Mouse (Mus musculus) myocyte (in vitro differentiated cells): ENCODE data around the gene Th. TPM values are rescaled to one million over a fixed set of nuclear protein-coding genes. Genes with fewer than 3 reads are reported as not detected.

Experiments used
- H3K27me3 ChIP-seq: one replicate; pipeline ENCODE4 v1.6.1; 2011; ENCODE audit not compliant: control insufficient read depth, insufficient read depth, insufficient read length
- H3K36me3 ChIP-seq: one replicate; pipeline ENCODE4 v1.6.1; 2011; ENCODE audit not compliant: control insufficient read depth, insufficient read depth
- H3K4me2 ChIP-seq: one replicate; pipeline ENCODE4 v1.6.1; 2011; ENCODE audit warnings: low read depth, control low read depth
- H3K4me3 ChIP-seq: one replicate; pipeline ENCODE4 v1.5.1; 2011; ENCODE audit warnings: mild to moderate bottlenecking, control low read depth, moderate library complexity
- H3K79me2 ChIP-seq: one replicate; pipeline ENCODE4 v1.6.1; 2011; ENCODE audit not compliant: control insufficient read depth, insufficient read depth
- H3ac ChIP-seq: one replicate; pipeline ENCODE4 v1.6.1; 2011; ENCODE audit not compliant: control insufficient read depth, insufficient read length
- CEBPB ChIP-seq: IDR thresholded peaks from 2 replicates; pipeline ENCODE4 v1.6.1; 2011; ENCODE audit warnings: mild to moderate bottlenecking, moderate library complexity; ENCODE audit not compliant: poor library complexity, insufficient read depth, severe bottlenecking
- E2F4 ChIP-seq: IDR thresholded peaks from one replicate; pipeline ENCODE4 v1.6.1; 2011; ENCODE audit warnings: mild to moderate bottlenecking, control low read depth, moderate library complexity; ENCODE audit not compliant: insufficient read depth
- MAX ChIP-seq: IDR thresholded peaks from one replicate; pipeline ENCODE4 v1.6.1; 2011; ENCODE audit warnings: low read depth, mild to moderate bottlenecking, control low read depth
- MYOD1 ChIP-seq, 3 experiments: IDR thresholded peaks; one replicate each; pipeline ENCODE4 v1.6.1; 2011; ENCODE audit warnings: control low read depth in 2 of 3, low read depth in 2 of 3, mild to moderate bottlenecking in 2 of 3, moderate library complexity in 1 of 3; ENCODE audit not compliant: insufficient read length in 2 of 3, control insufficient read depth in 1 of 3
- MYOG ChIP-seq, 3 experiments: IDR thresholded peaks; one replicate each; pipeline ENCODE4 v1.6.1; 2011; ENCODE audit warnings: control low read depth in 2 of 3, low read depth in 2 of 3, mild to moderate bottlenecking in 2 of 3; ENCODE audit not compliant: insufficient read length in 2 of 3, control insufficient read depth in 1 of 3, insufficient read depth in 1 of 3
- POLR2A ChIP-seq: IDR thresholded peaks from one replicate; pipeline ENCODE4 v1.6.1; 2011; ENCODE audit warnings: low read depth, mild to moderate bottlenecking, control low read depth, moderate library complexity; ENCODE audit not compliant: insufficient read length
- POLR2AphosphoS2 ChIP-seq: IDR thresholded peaks from one replicate; pipeline ENCODE4 v1.6.1; 2011; ENCODE audit warnings: low read depth, control low read depth; ENCODE audit not compliant: insufficient read length
- REST ChIP-seq: IDR thresholded peaks from one replicate; pipeline ENCODE4 v1.6.1; 2011; ENCODE audit warnings: mild to moderate bottlenecking, control low read depth, moderate library complexity; ENCODE audit not compliant: insufficient read depth, insufficient read length
- SRF ChIP-seq: IDR thresholded peaks from one replicate; pipeline ENCODE4 v1.6.1; 2011; ENCODE audit warnings: low read depth; ENCODE audit not compliant: control insufficient read depth, insufficient read length
- TCF12 ChIP-seq: IDR thresholded peaks from one replicate; pipeline ENCODE4 v1.6.1; 2011; ENCODE audit warnings: mild to moderate bottlenecking, control low read depth; ENCODE audit not compliant: poor library complexity, insufficient read depth, severe bottlenecking
- TCF3 ChIP-seq: IDR thresholded peaks from one replicate; pipeline ENCODE4 v1.6.1; 2011; ENCODE audit warnings: low read depth, control low read depth; ENCODE audit not compliant: insufficient read length
- USF1 ChIP-seq: IDR thresholded peaks from one replicate; pipeline ENCODE4 v1.6.1; 2011; ENCODE audit warnings: low read depth, mild to moderate bottlenecking, control low read depth, moderate library complexity
- polyA plus RNA-seq: library from polyadenylated mRNA; unstranded; fragments of >200 nt; fragmentation: generic; extraction: Trizol; gene quantifications from one replicate; pipeline ENCODE4 v1.2.1, GENCODE M21; 2012; ENCODE audit warnings: missing spikeins

Th gene
- polyA plus RNA-seq, 1 experiment = not detected

GRCm38 (mm10) chr7:142901774-142902173 is 29.2 kb downstream of the Th start:
- H3ac ChIP-seq = no peak overlapping the region
- H3K27me3 ChIP-seq = peaks cover 52% of the 10 kb centered on the region
- no peak overlapping the region for H3K4me2 ChIP-seq
- H3K36me3 ChIP-seq = no peaks in the 10 kb centered on the region
- TF ChIP-seq POLR2A (no peak), TCF3 (no peak), MAX (no peak), USF1 (no peak), MYOG (IDR thresholded peaks at IDR 0.05; ENCODE audit: control insufficient read depth in 1 of 3, insufficient read depth in 1 of 3, insufficient read length in 2 of 3, low read depth in 2 of 3) (no peak), CEBPB (no peak), POLR2AphosphoS2 (no peak), REST (no peak), E2F4 (no peak), MYOD1 (IDR thresholded peaks at IDR 0.05; ENCODE audit: control insufficient read depth in 1 of 3, insufficient read length in 2 of 3, low read depth in 2 of 3) (no peak), TCF12 (no peak)
- H3K4me3 ChIP-seq = no peak overlapping the region
- H3K79me2 ChIP-seq = no peaks in the 10 kb centered on the region

DNA sequence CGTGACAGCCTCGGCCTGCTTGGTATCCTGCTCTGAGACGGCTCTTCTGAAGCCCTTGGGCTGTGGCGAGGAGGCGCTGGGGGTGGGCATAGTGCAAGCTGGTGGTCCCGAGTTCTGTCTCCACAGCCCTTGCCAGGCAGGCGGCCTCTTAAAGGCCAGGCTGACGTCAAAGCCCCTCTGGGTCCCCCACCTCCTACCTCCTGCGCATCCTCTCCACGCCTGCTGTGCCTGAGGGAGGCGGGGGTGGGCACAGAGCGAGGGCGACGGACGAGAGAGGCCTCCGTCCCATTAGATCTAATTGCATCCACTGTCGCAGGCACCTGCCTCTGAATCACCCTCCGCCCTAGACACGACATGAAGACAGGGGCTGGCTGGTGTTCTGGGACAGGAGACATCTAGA is 31.1 kb downstream of the Th start:
- Histone ChIP-seq H3K4me3 (no peak overlapping the region), H3K36me3 (no peaks in the 10 kb centered on the region), H3K27me3 (peaks cover 68% of the 10 kb centered on the region), H3K79me2 (no peaks in the 10 kb centered on the region), H3K4me2 (no peak overlapping the region), H3ac (no peak overlapping the region)
- no peak for TF ChIP-seq TCF3

DNA sequence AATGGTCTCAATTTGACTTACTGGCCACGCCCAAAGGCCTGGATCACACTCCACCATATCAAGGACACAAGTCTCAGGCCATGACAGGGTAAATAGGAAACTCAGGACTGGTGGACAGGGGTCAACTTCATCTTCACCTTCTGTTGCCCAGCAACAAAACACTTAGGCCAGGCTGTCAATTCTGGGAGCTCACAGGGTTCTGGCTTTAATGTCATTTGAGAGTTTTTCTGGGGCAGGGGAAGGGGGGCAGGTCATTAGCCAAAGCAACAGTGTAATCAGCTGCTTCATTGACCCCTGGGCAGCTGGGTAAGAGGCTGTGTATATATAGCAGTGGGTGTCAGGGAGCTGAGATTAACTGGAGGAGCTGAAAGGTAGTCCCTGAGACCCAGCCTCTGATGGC is 33.5 kb downstream of the Th start:
- H3K4me2 ChIP-seq = no peak overlapping the region
- H3ac ChIP-seq = no peak overlapping the region
- H3K36me3 ChIP-seq = no peaks in the 10 kb centered on the region
- TF ChIP-seq TCF12 = no peak
- no peak for TF ChIP-seq CEBPB
- TF ChIP-seq REST = no peak
- TF ChIP-seq MYOD1 (IDR thresholded peaks at IDR 0.05; ENCODE audit: control insufficient read depth in 1 of 3, insufficient read length in 2 of 3, low read depth in 2 of 3) = no peak
- no peak for TF ChIP-seq USF1
- no peak for TF ChIP-seq POLR2A
- no peak for TF ChIP-seq TCF3
- no peak for TF ChIP-seq MYOG (IDR thresholded peaks at IDR 0.05; ENCODE audit: control insufficient read depth in 1 of 3, insufficient read depth in 1 of 3, insufficient read length in 2 of 3, low read depth in 2 of 3)
- no peak for TF ChIP-seq E2F4
- no peak for TF ChIP-seq POLR2AphosphoS2
- TF ChIP-seq MAX = no peak
- no peak for TF ChIP-seq SRF
- H3K27me3 ChIP-seq = peaks cover 52% of the 10 kb centered on the region
- H3K4me3 ChIP-seq = no peak overlapping the region
- no peaks in the 10 kb centered on the region for H3K79me2 ChIP-seq

DNA sequence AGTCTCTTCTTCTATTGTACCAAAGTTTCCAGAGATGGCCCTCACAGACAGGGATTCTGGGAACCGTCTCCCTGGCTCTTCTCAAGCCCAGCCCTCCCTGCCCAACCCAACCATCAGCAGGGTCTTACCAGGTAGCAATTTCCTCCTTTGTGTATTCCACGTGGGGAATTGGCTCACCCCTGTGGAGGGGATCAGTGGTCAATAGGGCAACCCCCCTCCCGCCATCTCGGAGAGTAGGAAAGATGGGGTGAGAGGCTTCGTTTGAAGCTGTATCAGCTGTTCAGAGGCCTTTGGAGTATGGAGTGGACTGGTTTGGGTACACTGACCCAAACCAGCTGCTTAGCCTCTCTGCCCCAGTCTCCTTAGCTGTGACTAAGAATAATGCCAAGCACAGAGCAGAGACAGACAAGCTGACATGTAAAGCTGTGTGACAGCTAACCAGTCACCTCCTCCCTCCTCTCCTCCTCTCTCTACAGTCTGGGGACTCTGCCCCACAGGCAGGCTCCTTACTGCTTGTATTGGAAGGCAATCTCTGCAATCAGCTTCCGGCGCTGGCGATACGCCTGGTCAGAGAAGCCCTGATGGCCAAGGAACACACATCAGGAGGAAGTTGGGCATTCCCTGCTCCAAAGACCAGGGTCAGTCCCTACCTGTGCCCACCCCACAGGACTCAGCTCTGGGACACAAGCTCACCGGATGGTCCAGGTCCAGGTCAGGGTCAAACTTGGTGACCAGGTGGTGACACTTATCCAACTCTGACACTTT is 34.8 kb downstream of the Th start:
- no peaks in the 10 kb centered on the region for H3K79me2 ChIP-seq
- H3K4me3 ChIP-seq = no peak overlapping the region
- H3K36me3 ChIP-seq = no peaks in the 10 kb centered on the region
- H3K4me2 ChIP-seq = no peak overlapping the region
- H3ac ChIP-seq = no peak overlapping the region
- no peak for TF ChIP-seq USF1
- H3K27me3 ChIP-seq = peaks cover 45% of the 10 kb centered on the region

DNA sequence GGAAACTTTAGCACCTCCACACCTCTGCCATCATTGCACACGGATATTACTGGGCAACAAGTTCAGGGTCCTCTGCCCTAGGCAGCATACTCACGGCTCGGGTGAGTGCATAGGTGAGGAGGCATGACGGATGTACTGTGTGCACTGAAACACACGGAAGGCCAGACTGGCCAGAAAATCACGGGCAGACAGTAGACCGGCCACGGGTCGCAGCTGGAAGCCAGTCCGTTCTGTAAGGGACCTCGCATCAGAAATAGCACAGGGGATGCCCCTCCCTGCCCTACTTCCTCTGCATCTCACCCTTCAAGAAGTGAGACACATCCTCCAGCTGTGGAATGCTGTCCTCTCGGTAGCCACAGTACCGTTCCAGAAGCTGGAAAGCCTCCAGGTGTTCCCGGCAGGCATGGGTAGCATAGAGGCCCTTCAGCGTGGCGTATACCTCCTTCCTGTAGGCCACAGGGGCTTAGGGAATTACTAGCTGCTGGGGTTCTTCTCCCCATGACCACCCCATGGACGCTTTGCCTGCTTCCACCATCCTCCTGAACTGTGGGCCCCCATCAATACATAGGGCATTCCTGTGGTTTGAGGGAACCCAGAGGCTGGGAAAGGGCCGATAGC is 35.6 kb downstream of the Th start:
- Histone ChIP-seq H3K4me2 (no peak overlapping the region), H3ac (no peak overlapping the region), H3K36me3 (no peaks in the 10 kb centered on the region), H3K4me3 (no peak overlapping the region), H3K27me3 (peaks cover 44% of the 10 kb centered on the region), H3K79me2 (no peaks in the 10 kb centered on the region)
- TF ChIP-seq USF1 (no peak), MAX (no peak), POLR2AphosphoS2 (no peak), MYOD1 (IDR thresholded peaks at IDR 0.05; ENCODE audit: control insufficient read depth in 1 of 3, insufficient read length in 2 of 3, low read depth in 2 of 3) (no peak), TCF12 (no peak), POLR2A (no peak), CEBPB (no peak), MYOG (IDR thresholded peaks at IDR 0.05; ENCODE audit: control insufficient read depth in 1 of 3, insufficient read depth in 1 of 3, insufficient read length in 2 of 3, low read depth in 2 of 3) (no peak), REST (no peak), TCF3 (no peak), SRF (no peak), E2F4 (no peak)
